Mouse (Mus musculus) MEL-GATA-1-ER (cell line): ENCODE results near the gene Zc3h7a.
"Not testable (repeated sequence)": the region's sequence is repeated elsewhere in the genome, so short reads cannot be mapped to it uniquely, and the experiment has no call there.

Experiments used
- DNase-seq: peaks from one replicate; pipeline ENCODE4 v3.0.0-alpha.2; 2012; ENCODE audit warnings: low read depth; ENCODE audit errors: extremely low read depth

Zc3h7a gene

DNA sequence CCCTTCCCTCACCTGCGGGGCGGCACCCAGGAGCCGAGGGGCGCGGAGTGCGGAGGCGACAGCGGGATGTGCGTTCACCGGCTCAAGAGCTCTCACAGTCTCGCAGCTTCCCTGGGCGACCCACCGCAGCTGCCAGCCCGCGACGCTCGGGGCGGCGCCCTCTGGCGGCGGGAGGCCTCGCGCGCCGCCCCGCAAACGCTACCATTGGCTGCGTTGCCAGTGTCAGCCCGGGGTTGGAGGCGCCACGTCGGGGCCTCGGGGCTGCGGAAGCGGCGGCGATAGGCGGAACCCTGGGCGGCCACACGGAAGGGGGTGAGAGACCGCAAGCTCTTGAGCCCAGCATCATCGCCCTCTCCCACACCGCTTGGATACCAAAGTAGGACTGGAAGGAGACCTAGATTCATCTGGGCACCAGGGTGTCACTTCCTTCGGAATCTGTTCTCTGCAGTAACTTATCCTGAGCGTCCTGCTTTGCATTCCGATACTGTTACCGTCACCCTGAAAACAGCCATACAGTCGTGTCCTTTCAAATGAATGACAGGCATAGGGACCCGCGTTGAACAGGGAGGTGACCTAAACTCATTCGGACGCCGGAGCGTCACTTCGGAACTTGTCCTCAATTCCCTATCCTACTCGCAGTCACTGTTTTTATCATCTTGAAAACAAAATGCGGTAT lies at the start of gene Zc3h7a:
TSS of gene Zc3h7a (minus strand) at position 186 of the 676 bp plus-strand sequence.
- DNase-seq, result peak; percentile 74

DNA sequence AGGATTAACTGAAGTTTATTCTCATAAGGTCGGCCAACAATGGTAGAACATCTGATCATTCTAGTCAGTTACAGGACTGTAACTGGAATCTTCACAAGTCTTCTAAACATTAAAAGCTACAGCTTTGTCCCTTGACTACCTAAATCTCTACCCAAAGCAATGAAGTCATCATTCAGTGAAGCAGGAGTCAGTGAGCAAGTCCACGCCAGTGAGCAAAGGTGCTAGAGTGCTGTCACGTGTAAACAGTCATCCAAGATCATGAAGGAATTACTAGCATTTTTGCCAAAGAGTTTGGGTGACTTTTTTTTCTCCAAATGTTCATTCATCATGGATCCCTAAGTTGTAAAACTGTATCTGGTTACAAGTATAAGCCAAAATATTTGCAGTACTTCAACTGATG lies 41.6 kb upstream of the Zc3h7a start:
- DNase-seq, result no peak

DNA sequence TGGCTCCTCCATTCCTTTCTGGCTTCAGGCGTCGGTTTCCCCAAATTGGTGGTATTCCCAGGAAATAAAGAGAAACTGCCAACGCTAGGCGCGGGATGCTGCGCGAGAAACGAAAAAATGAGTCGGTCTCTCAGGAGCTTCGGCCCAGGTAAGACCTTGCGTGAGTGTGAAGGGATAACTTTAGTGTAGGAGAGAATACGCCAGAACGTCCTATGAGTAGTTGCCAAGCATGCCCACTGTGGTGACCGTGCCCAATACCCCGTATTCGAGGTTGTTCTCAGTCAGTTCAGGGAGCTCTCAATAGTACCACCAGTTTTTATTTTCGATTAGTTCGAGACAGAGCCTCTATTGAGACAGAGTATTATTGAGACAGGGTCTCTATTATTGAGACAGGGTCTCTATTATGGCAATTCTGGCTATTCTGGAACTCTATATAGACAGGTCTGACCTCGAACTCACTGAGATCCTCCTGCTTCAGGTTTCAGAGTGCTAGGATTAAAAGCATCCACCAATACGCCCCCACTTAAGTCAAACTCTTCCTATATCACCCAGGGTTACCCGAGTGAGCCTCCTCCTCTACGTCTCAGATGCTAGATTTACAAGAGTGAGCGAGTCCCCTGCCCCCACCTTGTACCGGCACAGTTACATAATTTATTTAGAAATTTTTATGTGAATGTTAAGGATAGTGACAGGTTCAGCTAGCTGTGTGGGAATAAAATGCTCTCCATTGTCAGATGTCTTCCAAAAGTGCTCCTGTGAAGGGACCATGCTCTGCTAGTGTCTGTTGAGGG lies 27.6 kb upstream of the Zc3h7a start:
- peak; percentile 17 for DNase-seq

DNA sequence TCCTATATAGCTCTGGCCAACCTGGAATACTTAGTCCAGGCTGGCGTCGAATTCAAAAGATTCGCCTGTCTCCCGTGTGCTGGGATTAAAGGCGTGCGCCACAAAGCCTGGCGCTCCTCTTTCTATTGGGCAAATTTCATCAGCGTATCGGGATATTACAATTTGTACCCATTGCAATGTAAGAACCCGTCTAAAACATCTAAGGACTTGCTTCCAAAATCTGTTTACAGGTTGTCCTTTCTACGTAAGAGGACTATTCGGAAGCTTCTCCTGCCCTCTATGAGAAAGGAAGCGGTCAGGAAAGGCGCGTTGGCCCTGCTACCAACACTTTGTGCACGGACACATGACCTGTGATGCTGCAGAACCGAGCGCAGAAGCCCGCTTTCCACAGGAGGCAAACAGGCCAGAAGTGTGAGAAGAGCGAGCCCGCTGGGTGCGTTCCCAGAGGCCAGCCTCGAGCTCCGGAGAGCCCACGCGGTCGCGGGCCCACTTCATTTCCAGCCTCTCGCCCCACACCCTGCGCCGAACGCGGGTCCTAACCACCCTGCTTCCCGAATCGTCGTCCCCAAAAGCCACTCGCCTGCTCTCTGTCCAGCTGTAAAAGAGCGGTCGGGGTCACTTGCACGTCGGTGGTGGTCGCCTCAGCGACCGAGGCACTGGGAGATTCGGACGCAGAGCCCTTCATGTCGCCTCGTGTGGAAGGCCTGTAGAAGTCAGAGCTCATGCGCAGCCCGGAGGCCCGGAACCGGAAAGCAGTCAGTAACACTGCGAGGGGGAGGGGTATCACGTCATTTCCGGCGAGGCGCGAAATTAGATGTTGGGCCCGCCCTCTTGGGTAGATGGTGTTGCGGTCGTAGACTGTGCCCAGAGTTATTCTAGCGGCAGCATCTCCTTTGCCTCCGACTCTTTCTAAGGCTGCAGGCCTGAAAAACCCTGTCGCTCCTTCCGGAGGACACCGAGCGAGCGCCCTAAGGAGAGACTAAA lies 26.7 kb upstream of the Zc3h7a start, which contains the start of gene Rsl1d1:
TSS of gene Rsl1d1 (minus strand) at position 761 of the 984 bp plus-strand sequence.
- peak; percentile 91 for DNase-seq

DNA sequence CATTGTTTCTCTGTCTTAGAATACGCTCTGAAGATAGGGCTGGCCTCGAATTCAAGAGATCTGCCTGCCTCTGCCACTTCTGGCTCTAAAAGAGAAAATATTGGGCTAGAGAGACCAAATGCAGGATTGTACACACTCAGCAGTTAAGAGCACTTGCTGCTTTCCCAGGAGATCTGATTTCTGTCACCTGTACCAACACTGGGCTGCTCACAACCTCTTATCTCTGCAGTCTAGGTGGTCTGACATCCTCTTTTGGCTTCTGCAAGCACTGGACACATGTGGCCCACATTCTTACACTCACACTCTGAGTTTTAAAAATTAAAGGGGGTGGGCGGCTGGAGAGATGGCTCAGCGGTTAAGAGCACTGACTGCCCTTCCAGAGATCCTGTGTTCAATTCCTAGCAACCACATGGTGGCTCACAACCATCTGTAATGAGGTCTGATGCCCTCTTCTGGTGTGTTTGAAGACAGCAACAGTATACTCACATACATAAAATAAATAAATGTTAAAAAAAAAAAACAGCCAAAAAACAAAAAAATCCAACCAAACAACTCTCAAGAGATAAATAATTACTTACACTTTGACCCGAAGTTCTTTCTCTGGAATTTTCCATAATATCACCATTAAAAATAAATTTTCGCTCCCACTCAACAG lies 25.7 kb upstream of the Zc3h7a start:
- peak; percentile 17 for DNase-seq

DNA sequence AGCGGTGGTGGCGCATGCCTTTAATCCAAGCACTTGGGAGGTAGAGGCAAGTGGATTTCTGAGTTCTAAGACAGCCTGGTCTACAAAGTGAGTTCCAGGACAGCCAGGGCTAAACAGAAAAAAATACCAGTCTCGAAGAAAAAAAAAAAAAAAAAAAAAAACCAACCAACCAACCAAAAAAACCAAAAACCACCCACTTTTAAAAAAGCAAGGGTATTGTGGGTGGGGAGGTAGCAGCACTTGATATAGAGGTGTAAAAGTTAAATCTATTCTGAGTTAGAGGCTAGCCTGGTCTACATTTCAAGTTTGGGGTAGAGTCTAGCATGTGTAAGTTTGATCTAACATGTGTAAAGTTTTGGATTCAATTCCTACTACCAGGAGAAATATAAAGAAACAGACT lies 24.1 kb upstream of the Zc3h7a start:
- no peak for DNase-seq

DNA sequence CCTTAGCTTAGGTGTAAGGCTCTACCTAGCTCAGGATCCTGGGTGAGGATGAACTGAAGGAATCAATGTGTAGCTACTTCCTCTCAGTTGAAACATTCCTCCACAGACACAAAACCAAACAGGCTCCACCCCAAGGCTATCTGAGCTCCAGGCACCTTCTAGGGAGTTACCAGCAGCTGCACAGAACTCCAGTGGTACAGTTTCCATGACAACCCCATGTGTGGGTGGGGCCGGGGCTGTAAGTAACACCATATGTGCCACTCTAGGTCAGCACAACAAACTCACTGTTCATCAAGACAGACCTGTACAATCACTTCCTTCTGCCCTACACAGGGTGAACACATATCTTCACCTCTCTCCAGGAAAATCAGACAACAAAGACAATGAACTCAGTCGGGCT lies 22.3 kb upstream of the Zc3h7a start:
- peak; percentile 43 for DNase-seq

DNA sequence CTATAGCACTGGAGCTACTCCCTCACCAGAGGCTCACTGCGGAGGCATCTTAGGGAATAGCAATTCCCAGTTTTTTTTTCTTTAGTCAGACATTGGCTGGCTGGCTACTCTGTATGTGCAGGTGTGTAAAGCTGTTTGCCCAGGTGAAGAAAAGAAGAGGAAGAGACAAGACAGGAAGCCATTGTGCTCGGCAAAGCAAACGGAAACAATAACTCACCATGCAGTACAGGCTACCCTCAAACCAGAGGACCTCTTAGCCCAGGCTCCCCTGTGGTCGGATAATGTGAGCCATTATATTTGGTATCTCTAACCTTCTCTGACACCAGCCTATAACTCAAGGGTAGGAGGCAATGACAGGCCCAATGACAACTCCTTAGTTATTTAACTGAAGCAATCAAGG lies 20.9 kb upstream of the Zc3h7a start:
- no peak for DNase-seq

DNA sequence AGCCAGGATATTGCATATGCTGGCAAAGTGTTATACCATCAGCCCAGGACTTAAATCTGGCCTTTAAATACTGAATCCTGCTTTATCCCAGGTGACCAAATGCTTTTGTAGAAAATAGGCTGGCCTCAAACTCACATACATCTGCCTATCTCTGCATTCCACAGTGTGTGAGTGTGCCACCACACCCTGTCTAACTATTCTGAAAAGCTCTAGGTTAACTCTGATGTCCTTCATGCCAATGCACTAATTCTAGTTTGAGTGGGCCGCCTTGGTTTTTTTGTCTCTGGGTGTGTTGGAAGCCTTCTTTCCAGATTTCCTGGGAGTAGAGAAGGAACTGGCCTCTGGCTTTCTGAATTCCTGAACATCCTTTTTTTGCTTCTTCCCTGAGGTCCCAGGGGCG lies 17.0 kb upstream of the Zc3h7a start:
- no peak for DNase-seq

DNA sequence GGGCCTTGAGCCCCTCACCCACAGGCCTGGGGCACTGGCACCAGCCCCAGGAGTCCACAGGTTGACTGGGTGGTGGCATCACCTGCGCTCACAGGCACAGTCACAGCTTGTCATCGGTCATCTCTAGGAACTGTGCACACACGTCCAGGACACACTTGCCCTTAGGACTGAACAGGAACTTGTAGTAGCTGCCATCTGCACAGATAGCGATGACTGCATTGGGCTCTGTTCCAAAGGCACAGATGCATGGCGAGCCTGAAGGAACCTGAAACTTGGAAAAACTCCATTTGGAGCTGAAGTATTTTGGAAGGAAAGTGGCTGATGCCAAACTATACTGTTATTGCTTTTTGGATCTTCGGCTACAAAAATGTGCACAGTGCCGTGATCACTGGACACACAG lies 14.0 kb upstream of the Zc3h7a start:
- DNase-seq, result no peak

DNA sequence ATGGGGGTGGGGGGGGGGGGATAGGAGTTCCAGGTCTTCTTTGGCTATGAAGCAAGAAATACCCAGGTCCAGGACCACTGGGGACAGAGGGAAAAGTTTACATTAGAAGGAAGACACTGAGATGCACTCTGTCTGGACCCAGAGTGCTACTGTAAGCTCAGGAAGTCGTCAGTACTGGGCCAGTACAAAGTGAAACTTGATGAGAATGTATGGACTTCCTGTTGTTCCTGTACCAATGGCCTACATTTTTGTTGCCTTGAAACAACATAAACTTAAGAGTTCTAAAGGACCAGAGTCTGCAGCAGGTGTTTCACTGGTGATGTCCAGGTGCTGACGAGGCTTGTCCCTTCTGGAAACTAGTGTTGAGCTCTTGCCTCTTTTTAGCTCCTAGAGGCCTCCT lies 1.2 kb upstream of the Zc3h7a start:
- DNase-seq, result no peak

DNA sequence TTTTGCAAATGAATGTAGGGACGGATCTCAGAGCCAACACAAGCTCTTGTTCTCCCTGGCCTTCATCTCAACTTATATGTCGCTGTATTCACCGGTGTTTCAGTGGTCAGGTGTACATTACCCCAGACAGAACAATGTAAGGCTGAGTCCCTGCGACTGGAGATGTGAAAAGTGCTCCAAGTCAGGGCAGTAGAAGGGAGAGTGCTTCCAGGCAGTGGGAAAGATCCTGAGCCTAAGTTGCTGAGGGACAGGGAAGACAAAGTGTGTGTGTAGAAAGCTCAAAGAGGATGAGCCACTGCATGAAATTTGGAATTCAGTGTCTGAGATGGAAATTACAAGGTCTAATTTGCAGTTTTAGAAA lies 671 bp upstream of the Zc3h7a start:
- DNase-seq, result no peak

DNA sequence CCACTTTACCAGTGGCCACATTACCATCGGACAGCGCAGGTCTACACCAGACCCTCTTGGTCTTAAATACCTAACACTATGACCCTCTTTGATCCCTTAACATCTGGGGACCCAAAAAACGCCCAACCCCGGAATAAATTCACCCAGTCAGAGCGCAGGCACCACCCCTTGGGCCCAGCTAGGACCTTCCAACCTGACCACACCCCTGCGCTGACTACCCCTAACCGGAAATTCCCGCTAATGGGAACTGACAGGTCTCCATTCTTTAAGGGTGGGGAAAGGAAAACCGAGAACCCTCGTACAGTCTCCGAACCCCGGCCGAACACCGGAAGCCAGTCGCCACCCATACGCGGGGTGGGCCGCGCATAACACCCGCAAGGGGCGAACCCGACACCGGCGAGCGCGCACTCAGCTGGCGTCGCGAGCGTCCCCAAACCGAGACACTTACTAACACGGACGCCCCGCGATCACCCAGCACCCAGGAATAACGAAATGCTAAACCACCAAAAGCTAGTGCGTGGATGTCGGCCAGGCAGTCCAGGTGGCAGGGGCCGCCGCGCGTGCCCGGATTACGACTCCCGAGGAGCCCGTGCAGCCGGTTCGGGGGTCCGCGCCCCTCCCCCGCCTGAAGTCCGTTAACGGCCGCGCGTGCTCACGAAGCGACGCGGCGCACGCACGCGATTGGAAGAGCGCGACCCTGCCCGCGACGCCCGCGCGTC lies 545 bp downstream of the Zc3h7a start:
- DNase-seq, result peak; percentile 69

DNA sequence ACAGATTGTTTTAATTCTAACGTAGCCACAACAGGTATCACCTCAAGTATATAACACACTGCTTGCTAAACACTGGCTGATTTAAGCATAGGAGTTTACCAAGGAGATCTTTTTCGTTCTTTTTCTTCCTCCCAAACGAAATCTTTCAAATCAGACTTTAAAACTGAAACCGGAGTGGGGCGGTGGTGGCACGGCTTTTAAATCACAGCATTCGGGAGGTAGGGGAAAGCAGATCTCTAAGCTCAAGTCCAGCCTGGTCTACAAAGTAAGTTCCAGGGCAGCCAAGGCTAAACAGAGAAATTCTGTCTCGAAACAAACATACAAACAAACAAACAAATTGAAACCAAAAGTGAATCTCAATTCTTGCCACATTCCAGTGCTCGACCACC lies 1.1 kb downstream of the Zc3h7a start:
- no peak for DNase-seq

DNA sequence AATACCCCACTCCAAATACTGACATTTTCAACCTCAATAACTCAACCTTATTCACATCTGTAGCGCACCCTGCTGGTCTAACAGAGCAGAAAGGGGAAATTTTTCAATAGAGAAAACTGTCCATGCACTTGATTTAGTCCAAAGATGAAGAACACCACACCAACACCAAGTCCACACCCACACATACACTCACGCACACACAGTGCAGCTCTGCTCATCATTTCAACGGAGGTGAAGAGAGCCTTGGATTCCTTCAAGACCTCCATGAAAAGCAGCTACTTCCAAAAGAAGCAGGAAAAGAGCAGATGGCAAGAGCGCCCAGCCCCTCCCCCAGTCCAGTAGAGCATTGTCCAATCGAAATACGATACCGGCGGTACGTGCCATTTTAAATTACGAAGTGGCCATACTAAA lies 1.5 kb downstream of the Zc3h7a start:
- DNase-seq, result peak; percentile 67

DNA sequence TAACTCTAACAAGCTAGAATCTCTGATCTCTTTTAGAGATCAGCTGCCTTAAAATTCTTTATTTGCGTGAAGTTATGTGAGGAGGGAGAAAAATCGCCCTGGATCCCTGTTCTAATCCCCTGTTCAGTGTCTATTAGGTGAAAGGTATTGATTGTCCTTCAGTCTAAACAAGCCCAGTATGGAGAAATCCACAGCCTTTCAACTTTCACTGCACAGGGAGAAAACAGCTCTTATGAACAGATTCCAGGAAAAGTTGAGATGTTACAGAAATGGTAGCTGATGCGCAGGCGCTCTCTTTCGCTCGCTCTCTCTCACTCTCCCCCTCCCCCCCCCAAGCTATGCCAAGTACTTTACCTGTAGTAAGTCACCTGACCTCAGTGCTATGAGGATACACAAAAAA lies 4.5 kb downstream of the Zc3h7a start:
- DNase-seq, result no peak

DNA sequence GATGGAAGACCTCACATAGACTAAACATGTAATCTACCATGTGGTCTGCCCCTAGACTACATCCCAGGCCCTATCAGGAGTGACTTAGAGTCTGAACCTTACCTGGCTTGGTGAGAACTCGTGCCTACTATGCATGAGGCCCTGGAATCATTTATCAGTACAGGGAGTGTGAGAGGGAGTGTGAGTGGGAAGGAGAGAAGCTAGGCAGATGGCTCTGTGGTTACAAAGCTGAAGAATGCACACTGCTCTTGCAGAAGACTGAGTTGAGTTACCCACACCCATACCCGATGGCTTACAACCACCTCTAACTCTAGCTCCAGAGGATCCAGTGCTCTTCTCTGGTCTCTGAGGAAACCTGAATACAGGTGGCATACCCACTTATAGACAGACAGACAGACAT lies 9.8 kb downstream of the Zc3h7a start:
- no peak for DNase-seq

DNA sequence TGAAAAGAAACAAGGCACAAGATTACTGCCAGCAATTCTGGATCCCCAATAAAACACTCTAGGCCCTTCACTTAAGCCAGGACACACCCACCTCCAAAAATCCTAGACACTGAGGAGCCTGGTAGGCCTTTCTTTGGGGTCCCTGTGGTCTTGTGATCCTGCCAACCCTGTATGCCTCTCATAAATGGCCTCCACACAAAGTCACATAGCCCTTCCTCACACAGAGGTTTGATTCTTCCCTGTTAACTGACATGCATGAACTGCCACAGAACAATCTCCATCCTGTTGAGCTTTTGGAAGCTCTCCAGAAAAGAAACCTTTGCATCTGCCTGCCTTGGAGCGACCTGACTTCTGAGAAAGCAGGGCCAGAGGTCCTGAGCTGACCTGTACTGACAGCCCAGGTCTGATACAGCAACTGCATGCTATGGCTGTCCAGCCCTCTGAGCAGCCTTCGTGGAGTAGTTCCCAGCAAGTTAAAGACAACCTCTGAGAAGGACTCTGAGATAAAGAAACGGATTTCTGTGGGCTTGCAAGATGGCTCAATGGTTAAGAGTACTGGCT lies 11.4 kb downstream of the Zc3h7a start:
- no peak for DNase-seq

DNA sequence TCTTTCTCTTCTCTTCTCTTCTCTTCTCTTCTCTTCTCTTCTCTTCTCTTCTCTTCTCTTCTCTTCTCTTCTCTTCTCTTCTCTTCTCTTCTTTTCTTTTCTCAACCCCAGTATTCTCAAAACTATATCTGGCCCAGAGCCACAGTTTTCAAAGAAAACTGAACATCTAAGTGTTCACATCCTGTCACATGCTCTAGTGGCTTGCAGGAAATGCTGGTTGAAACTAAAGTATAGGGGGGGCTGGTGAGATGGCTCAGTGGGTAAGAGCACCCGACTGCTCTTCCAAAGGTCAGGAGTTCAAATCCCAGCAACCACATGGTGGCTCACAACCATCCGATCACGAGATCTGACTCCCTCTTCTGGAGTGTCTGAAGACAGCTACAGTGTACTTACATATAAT lies 18.5 kb downstream of the Zc3h7a start:
- not testable (repeated sequence) for DNase-seq

DNA sequence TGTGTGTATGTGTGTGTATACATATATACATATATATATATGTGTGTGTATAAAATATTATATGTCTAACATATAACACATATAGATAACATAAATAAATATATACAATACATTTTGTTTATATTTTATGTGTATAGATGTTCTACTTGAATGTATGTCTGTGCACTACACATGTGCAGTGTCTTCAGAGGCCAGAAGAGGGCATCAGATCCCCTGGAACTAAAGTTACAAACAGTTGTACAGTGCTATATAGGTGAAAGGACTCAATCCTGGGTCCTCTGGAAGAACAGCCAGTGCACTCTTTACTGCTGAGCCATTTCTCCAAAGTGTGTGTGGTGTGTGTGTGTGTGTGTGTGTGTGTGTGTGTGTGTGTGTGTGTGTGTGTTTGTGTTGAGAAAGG lies 21.7 kb downstream of the Zc3h7a start:
- DNase-seq, result no peak
